Mouse (Mus musculus): ENCODE data around the gene Gm42688. TPM values are rescaled to one million over a fixed set of nuclear protein-coding genes. Genes with fewer than 3 reads are reported as not detected.

Gm42688 gene
- total and polyA plus RNA-seq, 3 experiments = 1.2 to 1.6 (median 1.3) TPM

GRCm38 (mm10) chr6:83115682-83116372, 14.4 kb downstream of the Gm42688 start:
- no peak for DNase-seq (ENCODE audit: extremely low read depth)
- Histone ChIP-seq H3K27me3 (replicated peaks) (no peaks in the 10 kb centered on the region), H3K4me3 (replicated peaks in 1 of 3; ENCODE audit: low read depth in 2 of 3, low read length in 2 of 3, poor library complexity in 1 of 3) (peak overlapping the region; percentile 80 to 94 (median 83)), H3K27ac (ENCODE audit: insufficient read depth, low read depth) (0 out of 2 replicates have a peak overlapping the region, but pooled peaks have one; percentile 17), H3K36me3 (replicated peaks in 1 of 2; ENCODE audit: control insufficient read depth in 1 of 2, insufficient read depth in 1 of 2, low read length in 1 of 2) (peaks cover 18 to 43% of the 10 kb centered on the region in 2 experiments), H3K4me2 (ENCODE audit: insufficient read depth, low read depth, poor library complexity, severe bottlenecking) (peak overlapping the region; percentile 75), H3K9ac (ENCODE audit: insufficient read depth, low read depth) (peak overlapping the region; percentile 82), H3K4me1 (ENCODE audit: control insufficient read depth in 1 of 2, insufficient read depth in 2 of 2) (peaks cover 30 to 74% of the 10 kb centered on the region in 2 experiments), H3K79me2 (replicated peaks; ENCODE audit: control insufficient read depth, extremely low read depth, insufficient read depth, poor library complexity, severe bottlenecking) (peaks cover 24% of the 10 kb centered on the region), H3K9me3 (replicated peaks; ENCODE audit: low read length) (no peaks in the 10 kb centered on the region)
- in situ Hi-C loops (cut with MboI; ENCODE audit: low pct_ligation_motif_present, low pct_unique_long_range_greater_than_20kb, low sequenced_read_pairs) = loop anchor here (5.0 kb wide), 1 partner anchor 41 kb away; the partner anchor contains the start of genes 1700003E16Rik and Wdr54
- dilution Hi-C loops (cut with MboI; ENCODE audit: extremely low pct_ligation_motif_present, extremely low pct_unique_long_range_greater_than_20kb, low sequenced_read_pairs) = no loop called here
- TF ChIP-seq KAT2A (IDR thresholded peaks at IDR 0.05; ENCODE audit: insufficient replicate concordance, low read length) (no peak), MXI1 (IDR thresholded peaks at IDR 0.05; ENCODE audit: low read depth, low read length) (peak; percentile 13; the same call in 1 of the 2 replicates)

- Histone ChIP-seq H3K79me2 (replicated peaks; ENCODE audit: control insufficient read depth, extremely low read depth, insufficient read depth, poor library complexity, severe bottlenecking) (peaks cover 22% of the 10 kb centered on the region), H3K27ac (ENCODE audit: insufficient read depth, low read depth) (no peak overlapping the region), H3K4me3 (replicated peaks in 1 of 3; ENCODE audit: low read depth in 2 of 3, low read length in 2 of 3, poor library complexity in 1 of 3) (peak overlapping the region; percentile 80 to 94 (median 83)), H3K9me3 (replicated peaks; ENCODE audit: low read length) (no peaks in the 10 kb centered on the region), H3K9ac (ENCODE audit: insufficient read depth, low read depth) (peak overlapping the region; percentile 82), H3K27me3 (replicated peaks) (no peaks in the 10 kb centered on the region), H3K4me1 (ENCODE audit: control insufficient read depth in 1 of 2, insufficient read depth in 2 of 2) (peaks cover 30 to 70% of the 10 kb centered on the region in 2 experiments), H3K4me2 (ENCODE audit: insufficient read depth, low read depth, poor library complexity, severe bottlenecking) (peak overlapping the region; percentile 75), H3K36me3 (replicated peaks in 1 of 2; ENCODE audit: control insufficient read depth in 1 of 2, insufficient read depth in 1 of 2, low read length in 1 of 2) (peaks cover 15 to 36% of the 10 kb centered on the region in 2 experiments)
- dilution Hi-C loops (cut with MboI; ENCODE audit: extremely low pct_ligation_motif_present, extremely low pct_unique_long_range_greater_than_20kb, low sequenced_read_pairs) = no loop called here
- TF ChIP-seq MXI1 (IDR thresholded peaks at IDR 0.05; ENCODE audit: low read depth, low read length) (no peak), ETS1 (conservative IDR thresholded peaks at IDR 0.05; ENCODE audit: low read depth, low read length) (no peak), ZMIZ1 (IDR thresholded peaks at IDR 0.05; ENCODE audit: low read depth, low read length) (0 out of 2 replicates have a peak, but pooled peaks have one; percentile 15), PAX5 (IDR thresholded peaks at IDR 0.05; ENCODE audit: low read length) (no peak)
- in situ Hi-C loops (cut with MboI; ENCODE audit: low pct_ligation_motif_present, low pct_unique_long_range_greater_than_20kb, low sequenced_read_pairs) = loop anchor here (5.0 kb wide), 1 partner anchor 41 kb away; the partner anchor contains the start of genes 1700003E16Rik and Wdr54
- no peak for DNase-seq (ENCODE audit: extremely low read depth)
Observed at GRCm38 (mm10) chr6:83116373-83117164, 15.2 kb downstream of the Gm42688 start.

GRCm38 (mm10) chr6:83117165-83117438, 15.7 kb downstream of the Gm42688 start:
- DNase-seq (ENCODE audit: extremely low read depth) = no peak
- H3K4me2 ChIP-seq (ENCODE audit: insufficient read depth, low read depth, poor library complexity, severe bottlenecking) = no peak overlapping the region
- H3K27ac ChIP-seq (ENCODE audit: insufficient read depth, low read depth) = no peak overlapping the region
- no peaks in the 10 kb centered on the region for H3K9me3 ChIP-seq (replicated peaks; ENCODE audit: low read length)
- H3K9ac ChIP-seq (ENCODE audit: insufficient read depth, low read depth) = no peak overlapping the region; the same call in 1 of the 2 replicates
- H3K27me3 ChIP-seq (replicated peaks) = no peaks in the 10 kb centered on the region
- no peak for TF ChIP-seq ELF1 (IDR thresholded peaks at IDR 0.05; ENCODE audit: low read depth, low read length)
- TF ChIP-seq MAZ (IDR thresholded peaks at IDR 0.05; ENCODE audit: low read depth, low read length) = no peak
- no peak for TF ChIP-seq JUND (conservative IDR thresholded peaks at IDR 0.05; ENCODE audit: low read depth, low read length)
- no peak for TF ChIP-seq MEF2A (IDR thresholded peaks at IDR 0.05; ENCODE audit: borderline replicate concordance, low read depth, low read length)
- TF ChIP-seq TCF12 (IDR thresholded peaks at IDR 0.05; ENCODE audit: low read depth, low read length) = no peak
- TF ChIP-seq BHLHE40 (IDR thresholded peaks at IDR 0.05; ENCODE audit: low read depth, low read length) = no peak
- no peak for TF ChIP-seq SMC3 (IDR thresholded peaks at IDR 0.05; ENCODE audit: low read depth, low read length)
- TF ChIP-seq ZC3H11A (IDR thresholded peaks at IDR 0.05; ENCODE audit: low read depth, low read length) = no peak
- TF ChIP-seq POLR2AphosphoS2 (IDR thresholded peaks at IDR 0.05; ENCODE audit: low read depth, low read length) = no peak
- TF ChIP-seq RCOR1 (conservative IDR thresholded peaks at IDR 0.05; ENCODE audit: low read depth, low read length) = no peak
- TF ChIP-seq USF1 (IDR thresholded peaks at IDR 0.05; ENCODE audit: low read depth, low read length) = no peak
- peaks cover 30 to 69% of the 10 kb centered on the region in 2 experiments for H3K4me1 ChIP-seq (ENCODE audit: control insufficient read depth in 1 of 2, insufficient read depth in 2 of 2)
- peaks cover 15 to 32% of the 10 kb centered on the region in 2 experiments for H3K36me3 ChIP-seq (replicated peaks in 1 of 2; ENCODE audit: control insufficient read depth in 1 of 2, insufficient read depth in 1 of 2, low read length in 1 of 2)
- in situ Hi-C loops (cut with MboI; ENCODE audit: low pct_ligation_motif_present, low pct_unique_long_range_greater_than_20kb, low sequenced_read_pairs) (loop anchor here (5.0 kb wide), 1 partner anchor 40 kb away; the partner anchor contains the start of genes 1700003E16Rik and Wdr54), dilution Hi-C loops (cut with MboI; ENCODE audit: extremely low pct_ligation_motif_present, extremely low pct_unique_long_range_greater_than_20kb, low sequenced_read_pairs) (no loop called here)
- no peak overlapping the region for H3K4me3 ChIP-seq (replicated peaks in 1 of 3; ENCODE audit: low read depth in 2 of 3, low read length in 2 of 3, poor library complexity in 1 of 3)
- peaks cover 22% of the 10 kb centered on the region for H3K79me2 ChIP-seq (replicated peaks; ENCODE audit: control insufficient read depth, extremely low read depth, insufficient read depth, poor library complexity, severe bottlenecking)
